Mouse (Mus musculus): ENCODE results near the gene Gm14409. TPM values are rescaled to one million over a fixed set of nuclear protein-coding genes. Genes with fewer than 3 reads are reported as not detected.

The Gm14409 gene
- polyA plus RNA-seq, 2 experiments: not detected

Other genes with a start within 250 kb of the Gm14409 start
- gene Gm14401, start 192.7 kb downstream of the Gm14409 start, polyA plus RNA-seq (2012; rRNA removed): not detected in 2 replicates
- gene Gm14401, start 192.7 kb downstream of the Gm14409 start, polyA plus RNA-seq (2014; fragmentation: Nextera tagmentation; extraction: Ambion mirVana): 0.41 TPM in 1 of 2 replicates, not detected in the other
- 16.5 and 26.0 TPM in 2 replicates for gene Gm14410, start 60.6 kb downstream of the Gm14409 start, polyA plus RNA-seq (2012; rRNA removed)
- gene Gm14410, start 60.6 kb downstream of the Gm14409 start, polyA plus RNA-seq (2014; fragmentation: Nextera tagmentation; extraction: Ambion mirVana): 31.3 and 32.1 TPM in 2 replicates
- gene Gm14412, start 57.3 kb upstream of the Gm14409 start, polyA plus RNA-seq (2012; rRNA removed): 0.35 and 0.57 TPM in 2 replicates
- gene Gm14412, start 57.3 kb upstream of the Gm14409 start, polyA plus RNA-seq (2014; fragmentation: Nextera tagmentation; extraction: Ambion mirVana): 0.28 and 0.46 TPM in 2 replicates
- gene Gm14418, start 131.3 kb upstream of the Gm14409 start, polyA plus RNA-seq (2012; rRNA removed): 3.2 and 5.7 TPM in 2 replicates
- gene Gm14418, start 131.3 kb upstream of the Gm14409 start, polyA plus RNA-seq (2014; fragmentation: Nextera tagmentation; extraction: Ambion mirVana): 7.4 and 11.4 TPM in 2 replicates
- gene Zfp970, start 197.7 kb upstream of the Gm14409 start, polyA plus RNA-seq (2012; rRNA removed): 13.0 and 17.6 TPM in 2 replicates
- 12.8 and 14.5 TPM in 2 replicates for gene Zfp970, start 197.7 kb upstream of the Gm14409 start, polyA plus RNA-seq (2014; fragmentation: Nextera tagmentation; extraction: Ambion mirVana)
- gene Gm14403, start 231.2 kb upstream of the Gm14409 start, polyA plus RNA-seq (2012; rRNA removed): 2.3 and 4.8 TPM in 2 replicates
- 5.1 and 5.2 TPM in 2 replicates for gene Gm14403, start 231.2 kb upstream of the Gm14409 start, polyA plus RNA-seq (2014; fragmentation: Nextera tagmentation; extraction: Ambion mirVana)